Mouse (Mus musculus) gastrocnemius, postnatal 25 days (tissue): Measurements from ENCODE around the gene Hopx. TPM values are rescaled to one million over a fixed set of nuclear protein-coding genes. Genes with fewer than 3 reads are reported as not detected.
A peak's percentile ranks its signal among the peaks of the same experiment; 100 is the strongest.

Source experiments
- DNase-seq: peaks from one replicate; pipeline ENCODE4 v3.0.0; 2022
- total RNA-seq, 2 experiments: library from RNA; stranded (reverse); gene quantifications; 1 replicate in 1 of 2; 2 replicates in 1 of 2; pipeline ENCODE4 v1.2.3; 2021

Hopx gene
- total RNA-seq, 2 experiments from 2014 or later: 3.4 to 5.7 TPM

GRCm38 (mm10) chr5:77132457-77133135 is 17.7 kb upstream of the Hopx start:
- peak; percentile 71 for DNase-seq

- no peak for DNase-seq
Observed at GRCm38 (mm10) chr5:77131879-77132278, 17.0 kb upstream of the Hopx start.

GRCm38 (mm10) chr5:77130310-77131020 is 15.5 kb upstream of the Hopx start:
- DNase-seq: no peak

GRCm38 (mm10) chr5:77129907-77130306 is 15.0 kb upstream of the Hopx start:
- DNase-seq: no peak

- no peak for DNase-seq
Observed at GRCm38 (mm10) chr5:77128854-77129253, 13.9 kb upstream of the Hopx start.

- DNase-seq: no peak
Observed at GRCm38 (mm10) chr5:77126415-77126968, 11.6 kb upstream of the Hopx start.

- DNase-seq: no peak
Observed at GRCm38 (mm10) chr5:77124817-77125283, 9.9 kb upstream of the Hopx start.

GRCm38 (mm10) chr5:77124165-77124564 is 9.2 kb upstream of the Hopx start:
- DNase-seq: no peak

GRCm38 (mm10) chr5:77123597-77123996 is 8.7 kb upstream of the Hopx start:
- DNase-seq: no peak

GRCm38 (mm10) chr5:77122254-77123192 is 7.6 kb upstream of the Hopx start:
- DNase-seq: no peak

GRCm38 (mm10) chr5:77120701-77121100 is 5.8 kb upstream of the Hopx start:
- DNase-seq: no peak

GRCm38 (mm10) chr5:77119475-77120422 is 4.8 kb upstream of the Hopx start:
- no peak for DNase-seq

- no peak for DNase-seq
Observed at GRCm38 (mm10) chr5:77115732-77116131, 811 bp upstream of the Hopx start.

GRCm38 (mm10) chr5:77113773-77114172 is 1.1 kb downstream of the Hopx start:
- DNase-seq: no peak

- no peak for DNase-seq
Observed at GRCm38 (mm10) chr5:77112066-77112465, 2.9 kb downstream of the Hopx start.

GRCm38 (mm10) chr5:77109814-77110213 is 5.1 kb downstream of the Hopx start:
- no peak for DNase-seq

GRCm38 (mm10) chr5:77108806-77109205 is 6.1 kb downstream of the Hopx start:
- no peak for DNase-seq

- no peak for DNase-seq
Observed at GRCm38 (mm10) chr5:77107146-77107822, 7.6 kb downstream of the Hopx start.

- DNase-seq: no peak
Observed at GRCm38 (mm10) chr5:77102522-77103365, 12.2 kb downstream of the Hopx start.
